Mouse (Mus musculus) layer of hippocampus, adult 2 months (tissue): ENCODE data around the gene Tmem192. TPM values are rescaled to one million over a fixed set of nuclear protein-coding genes. Genes with fewer than 3 reads are reported as not detected.
A peak's percentile ranks its signal among the peaks of the same experiment; 100 is the strongest.

Experiments used
- DNase-seq, 2 experiments: peaks; one replicate each; pipeline ENCODE4 v3.0.0; 2022; ENCODE audit warnings: low spot score in 2 of 2
- H3K27ac ChIP-seq: fragments of 200-600 bp; 2 replicates; pipeline ENCODE4 v1.8.1; 2022
- H3K4me3 ChIP-seq: fragments of 200-600 bp; 2 replicates; pipeline ENCODE4 v1.8.1; 2022; ENCODE audit warnings: mild to moderate bottlenecking
- CTCF ChIP-seq: fragments of 200-600 bp; conservative IDR thresholded peaks from 2 replicates; pipeline ENCODE4 v1.8.1; 2022; ENCODE audit warnings: antibody characterized with exemption, mild to moderate bottlenecking, moderate library complexity
- long read RNA-seq, 2 experiments: library from polyadenylated mRNA; stranded (forward); transcript quantifications; one replicate each; pipeline ENCODE4 v2.0.0; 2021; ENCODE audit warnings: borderline mapping rate in 2 of 2
- total RNA-seq, 2 experiments: library from RNA; stranded (reverse); gene quantifications; 2 replicates each; pipeline ENCODE4 v1.2.3; 2021

Tmem192 gene
- 10 to 100 TPM; 19.8 to 24.4 TPM for total RNA-seq
- long read RNA-seq, experiment 1, transcript Tmem192-201 (6 exons, 1,122 nt): major isoform, 16 of 25 reads
- long read RNA-seq, experiment 1, partial matches to known transcripts: 0 of 25 reads
- long read RNA-seq, experiment 1, other reads (novel, unspliced or antisense): 8 of 25 reads
- long read RNA-seq, experiment 2, transcript Tmem192-201 (6 exons, 1,122 nt): major isoform, 14 of 17 reads
- long read RNA-seq, experiment 2, partial matches to known transcripts: 0 of 17 reads
- long read RNA-seq, experiment 2, other reads (novel, unspliced or antisense): 3 of 17 reads

GRCm38 (mm10) chr8:64946820-64947697 is at the start of gene Tmem192:
Tmem192 (plus strand) TSS chr8:64947185.
- peak within 1 kb of the TSS; percentile 87 for H3K27ac ChIP-seq
- no peak; the same call in 1 of the 2 replicates for TF ChIP-seq CTCF
- peak; percentile 92 to 93 for DNase-seq
- H3K4me3 ChIP-seq: peak within 1 kb of the TSS; percentile 93

DNA sequence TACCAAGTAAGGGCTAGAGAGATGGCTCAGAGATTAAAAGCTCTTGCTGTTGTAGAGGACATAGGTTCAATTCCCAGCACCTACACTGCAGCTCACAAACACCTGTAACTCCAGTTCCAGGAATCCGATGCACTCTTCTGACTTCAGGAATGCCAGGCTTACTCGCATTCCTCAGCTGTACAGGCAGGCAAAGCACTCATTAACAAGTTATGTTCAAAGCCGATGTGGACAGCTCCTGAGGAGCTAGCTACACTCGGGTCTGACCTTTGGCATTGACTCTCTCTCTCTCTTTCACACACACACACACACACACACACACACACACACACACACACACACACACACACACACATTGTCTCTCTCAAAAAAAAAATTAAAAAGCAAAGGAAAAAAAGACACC is 48.3 kb upstream of the Tmem192 start:
- H3K27ac ChIP-seq: no peak overlapping the region
- no peak for TF ChIP-seq CTCF
- no peak for DNase-seq
- H3K4me3 ChIP-seq: no peak overlapping the region

DNA sequence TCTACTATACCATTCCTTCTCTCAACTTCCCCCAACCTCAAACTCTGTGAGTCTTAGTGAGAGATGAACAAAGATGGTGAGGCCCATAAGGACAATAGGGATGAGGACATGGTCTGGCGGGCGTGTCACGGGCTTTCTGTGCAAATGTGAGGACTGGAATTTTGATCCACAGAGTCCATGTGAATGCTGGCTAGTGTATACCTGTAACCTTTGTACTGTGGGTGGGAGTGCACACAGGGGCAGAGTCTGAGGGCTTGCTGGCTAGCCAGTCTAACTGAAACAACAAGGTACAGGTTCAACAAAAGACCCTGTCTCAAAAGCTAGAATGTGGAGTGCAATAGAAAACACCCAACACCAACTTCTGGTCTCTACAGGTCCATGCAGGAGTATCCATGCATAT is 46.3 kb upstream of the Tmem192 start:
- no peak for DNase-seq
- no peak for TF ChIP-seq CTCF

GRCm38 (mm10) chr8:64901527-64902156 is 45.3 kb upstream of the Tmem192 start:
- Histone ChIP-seq H3K4me3 (no peak overlapping the region), H3K27ac (no peak overlapping the region)
- no peak for DNase-seq
- no peak for TF ChIP-seq CTCF

More for the DNA sequence above, 46.3 kb upstream of the Tmem192 start:
- Histone ChIP-seq H3K27ac (no peak overlapping the region), H3K4me3 (no peak overlapping the region)

- no peak for TF ChIP-seq CTCF
- no peak for DNase-seq
- Histone ChIP-seq H3K4me3 (no peak overlapping the region), H3K27ac (no peak overlapping the region)
Observed at GRCm38 (mm10) chr8:64902191-64902590, 44.8 kb upstream of the Tmem192 start.

DNA sequence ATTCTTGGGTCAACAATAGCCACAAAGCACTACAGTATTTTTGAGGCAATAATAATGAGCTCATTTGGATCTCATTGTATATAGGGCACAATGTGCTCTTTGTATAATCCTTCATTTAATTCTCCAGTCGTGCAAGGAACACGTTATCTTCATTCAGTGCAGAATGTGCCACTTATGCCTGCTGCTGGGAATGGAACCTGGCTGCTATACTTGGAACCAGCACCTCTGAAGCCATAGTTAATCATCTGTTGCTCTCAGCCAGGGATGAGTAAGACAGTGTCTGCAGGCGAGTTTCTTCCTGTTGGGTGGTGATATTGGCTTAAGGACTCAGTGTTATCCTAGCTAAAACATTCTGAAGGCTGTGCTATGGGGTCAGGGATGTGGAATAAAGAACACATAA is 43.2 kb upstream of the Tmem192 start:
- TF ChIP-seq CTCF: no peak
- Histone ChIP-seq H3K27ac (no peak overlapping the region), H3K4me3 (no peak overlapping the region)
- DNase-seq: no peak

GRCm38 (mm10) chr8:64910026-64910425 is 37.0 kb upstream of the Tmem192 start:
- no peak overlapping the region for H3K27ac ChIP-seq
- no peak overlapping the region for H3K4me3 ChIP-seq
- no peak for TF ChIP-seq CTCF
- no peak for DNase-seq

DNA sequence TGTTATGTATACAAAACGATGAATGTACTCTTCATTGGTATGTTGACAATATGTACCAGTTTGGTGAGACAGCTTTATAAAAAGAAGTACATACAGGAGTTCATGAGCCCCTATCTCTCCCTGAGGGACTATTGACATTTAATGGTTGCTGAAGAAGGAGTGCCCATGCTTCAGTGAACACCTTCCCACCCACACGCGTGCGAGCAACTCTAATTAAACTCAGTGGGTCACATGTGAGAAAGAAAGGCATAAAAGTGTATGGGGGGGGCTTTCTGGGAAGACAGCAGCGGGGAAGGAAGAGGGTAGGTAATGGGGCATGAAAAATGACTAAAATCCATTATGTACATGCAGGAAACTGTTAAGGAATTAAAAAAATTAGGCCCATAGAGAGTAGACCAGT is 30.2 kb upstream of the Tmem192 start:
- H3K27ac ChIP-seq: no peak overlapping the region
- no peak overlapping the region for H3K4me3 ChIP-seq
- TF ChIP-seq CTCF: no peak
- no peak for DNase-seq

- peak overlapping the region; percentile 4; the same call in 1 of the 2 replicates for H3K27ac ChIP-seq
- H3K4me3 ChIP-seq: no peak overlapping the region
- TF ChIP-seq CTCF: no peak
- no peak for DNase-seq
Observed at GRCm38 (mm10) chr8:64923329-64923728, 23.7 kb upstream of the Tmem192 start.

DNA sequence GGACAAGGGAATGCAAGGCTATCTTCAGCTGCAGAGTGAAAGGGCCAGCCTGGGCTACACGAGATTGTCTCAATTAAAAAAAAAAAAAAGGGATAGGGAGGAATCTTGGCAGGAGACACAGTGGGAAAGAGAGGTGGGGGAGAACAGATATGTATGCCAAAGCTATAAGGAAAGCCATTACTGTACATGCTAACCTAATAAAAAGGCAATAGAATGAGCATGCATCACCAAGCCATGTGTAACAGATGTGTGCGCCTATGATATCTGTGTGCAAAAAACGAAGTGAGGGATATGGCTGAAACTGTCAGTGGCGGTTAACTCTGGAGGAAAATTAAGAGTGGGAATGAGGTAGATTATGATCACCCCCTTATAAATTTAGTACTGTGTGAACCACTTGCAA is 21.2 kb upstream of the Tmem192 start:
- peak overlapping the region; percentile 67; the same call in 1 of the 2 replicates for H3K27ac ChIP-seq
- no peak for TF ChIP-seq CTCF
- DNase-seq: no peak
- H3K4me3 ChIP-seq: no peak overlapping the region

GRCm38 (mm10) chr8:64926355-64926754 is 20.6 kb upstream of the Tmem192 start:
- no peak for TF ChIP-seq CTCF
- H3K27ac ChIP-seq: peak overlapping the region; percentile 67

GRCm38 (mm10) chr8:64928938-64929337 is 18.0 kb upstream of the Tmem192 start:
- TF ChIP-seq CTCF: no peak

More at GRCm38 (mm10) chr8:64926355-64926754, 20.6 kb upstream of the Tmem192 start:
- no peak for DNase-seq
- H3K4me3 ChIP-seq: no peak overlapping the region

DNA sequence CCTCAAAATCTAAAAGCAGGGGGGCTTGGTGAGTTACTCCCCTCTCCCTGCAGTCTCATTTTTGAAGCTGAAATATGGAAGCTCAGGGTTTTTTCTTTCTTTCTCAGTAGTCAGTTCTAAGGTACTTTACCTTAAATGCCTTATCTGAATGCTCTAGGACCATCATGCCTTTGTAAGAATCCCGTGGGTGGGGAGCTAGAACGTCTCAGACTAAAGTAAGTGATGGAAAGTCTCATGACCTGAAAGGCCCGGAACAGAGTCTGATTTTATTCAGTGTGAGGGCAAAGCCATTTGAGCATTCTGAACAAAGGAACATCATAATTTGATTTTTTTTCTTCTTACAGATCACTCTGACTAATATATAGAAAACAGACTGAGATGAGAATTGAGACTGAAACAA is 12.0 kb upstream of the Tmem192 start:
- no peak overlapping the region for H3K4me3 ChIP-seq
- H3K27ac ChIP-seq: no peak overlapping the region
- no peak for TF ChIP-seq CTCF
- DNase-seq: no peak

More at GRCm38 (mm10) chr8:64928938-64929337, 18.0 kb upstream of the Tmem192 start:
- H3K27ac ChIP-seq: no peak overlapping the region
- no peak for DNase-seq
- H3K4me3 ChIP-seq: no peak overlapping the region
